Mouse (Mus musculus) heart, embryonic 12.5 days (tissue): ENCODE data around the gene Cfap73. TPM values are rescaled to one million over a fixed set of nuclear protein-coding genes. Genes with fewer than 3 reads are reported as not detected.

Experiments used
- ATAC-seq: fragments of 200-750 bp; cut with Nextera tagmentation; 2 replicates; pipeline ENCODE4 v1.8.0; 2017; ENCODE audit warnings: moderate TSS enrichment, moderate library complexity; ENCODE audit not compliant: insufficient number of reproducible peaks, low FRiP score
- H3K27ac ChIP-seq: fragments of 300-500 bp; sonication (generic); 2 replicates; pipeline ENCODE4 v1.5.1; 2016; ENCODE audit warnings: mild to moderate bottlenecking, moderate library complexity; ENCODE audit not compliant: poor library complexity, severe bottlenecking
- H3K27me3 ChIP-seq: fragments of 300-500 bp; sonication (generic); replicated peaks from 2 replicates; pipeline ENCODE4 v1.6.1; 2016; ENCODE audit warnings: mild to moderate bottlenecking, moderate library complexity
- H3K36me3 ChIP-seq: fragments of 300-500 bp; sonication (generic); 2 replicates; pipeline ENCODE4 v1.6.1; 2016; ENCODE audit warnings: mild to moderate bottlenecking, moderate library complexity
- H3K4me1 ChIP-seq: fragments of 300-500 bp; sonication (generic); replicated peaks from 2 replicates; pipeline ENCODE4 v1.6.1; 2016; ENCODE audit warnings: mild to moderate bottlenecking
- H3K4me2 ChIP-seq: fragments of 300-500 bp; sonication (generic); 2 replicates; pipeline ENCODE4 v1.6.1; 2016; ENCODE audit warnings: mild to moderate bottlenecking, moderate library complexity
- H3K4me3 ChIP-seq: fragments of 300-500 bp; sonication (generic); 2 replicates; pipeline ENCODE4 v1.5.1; 2016; ENCODE audit warnings: mild to moderate bottlenecking
- H3K9ac ChIP-seq: fragments of 300-500 bp; sonication (generic); 2 replicates; pipeline ENCODE4 v1.6.1; 2016; ENCODE audit warnings: mild to moderate bottlenecking, moderate library complexity
- H3K9me3 ChIP-seq: fragments of 300-500 bp; sonication (generic); replicated peaks from 2 replicates; pipeline ENCODE4 v1.6.1; 2016; ENCODE audit warnings: mild to moderate bottlenecking, moderate library complexity
- WGBS: fragments of 180-500 bp; shearing (Covaris S2); methylation state at CpG from one replicate; pipeline ENCODE4 v1.1.7; 2016; 5-methylcytosine and 5-hydroxymethylcytosine counted together
- polyA plus RNA-seq: library from polyadenylated mRNA; unstranded; fragments of >200 nt; fragmentation: Nextera tagmentation; extraction: Ambion mirVana; gene quantifications from 2 replicates; pipeline ENCODE4 v1.2.1, GENCODE M21; 2016

Cfap73 gene
- polyA plus RNA-seq, 1 experiment from 2014 or later = not detected

- peak; percentile 90 for ATAC-seq
- Histone ChIP-seq H3K27me3 (no peaks in the 10 kb centered on the region), H3K4me1 (peaks cover 18% of the 10 kb centered on the region), H3K9ac (peak within 1 kb of the TSS; percentile 82), H3K36me3 (peaks cover 35% of the 10 kb centered on the region), H3K4me3 (peak within 1 kb of the TSS; percentile 69), H3K4me2 (peak within 1 kb of the TSS; percentile 95), H3K27ac (peak within 1 kb of the TSS; percentile 69), H3K9me3 (peaks cover 5% of the 10 kb centered on the region; the same call in 1 of the 2 replicates)
- 0% methylated on average over 22 of the region's 22 CpGs for WGBS
Measured at GRCm38 (mm10) chr5:120612442-120612821, 21.6 kb downstream of the Cfap73 start, which contains the start of the genes Rita1 and Ddx54. TSS of gene Rita1 (minus strand) at chr5:120612589. TSS of gene Ddx54 (plus strand) at chr5:120612739.

- Histone ChIP-seq H3K4me2 (peak overlapping the region; percentile 95), H3K27ac (no peak overlapping the region; the same call in 1 of the 2 replicates), H3K9ac (peak overlapping the region; percentile 71), H3K27me3 (no peaks in the 10 kb centered on the region), H3K9me3 (peaks cover 5% of the 10 kb centered on the region; the same call in 1 of the 2 replicates), H3K4me3 (peak overlapping the region; percentile 69), H3K4me1 (peaks cover 18% of the 10 kb centered on the region), H3K36me3 (peaks cover 26% of the 10 kb centered on the region)
- WGBS = 52% methylated on average over 8 of the region's 8 CpGs
- ATAC-seq = no peak
Measured at GRCm38 (mm10) chr5:120611416-120611815, 22.6 kb downstream of the Cfap73 start.

GRCm38 (mm10) chr5:120610906-120611305 lies 23.1 kb downstream of the Cfap73 start:
- peak overlapping the region; percentile 71; the same call in 1 of the 2 replicates for H3K9ac ChIP-seq
- H3K4me2 ChIP-seq = peak overlapping the region; percentile 95
- peaks cover 22% of the 10 kb centered on the region for H3K36me3 ChIP-seq
- H3K4me1 ChIP-seq = peaks cover 18% of the 10 kb centered on the region
- no peaks in the 10 kb centered on the region for H3K27me3 ChIP-seq
- no peak overlapping the region for H3K27ac ChIP-seq
- peak overlapping the region; percentile 69 for H3K4me3 ChIP-seq
- peaks cover 4% of the 10 kb centered on the region; the same call in 1 of the 2 replicates for H3K9me3 ChIP-seq
- ATAC-seq = no peak
- 97% methylated on average over 5 of the region's 5 CpGs for WGBS

- no peak overlapping the region for H3K4me3 ChIP-seq
- WGBS = 83% methylated on average over 16 of the region's 16 CpGs
Measured at GRCm38 (mm10) chr5:120609246-120609775, 24.7 kb downstream of the Cfap73 start.

GRCm38 (mm10) chr5:120607335-120607734 lies 26.7 kb downstream of the Cfap73 start:
- no peak for ATAC-seq
- Histone ChIP-seq H3K36me3 (peaks cover 11% of the 10 kb centered on the region), H3K4me1 (peaks cover 18% of the 10 kb centered on the region), H3K27me3 (peaks cover 9% of the 10 kb centered on the region; the same call in 1 of the 2 replicates), H3K4me3 (no peak overlapping the region), H3K9ac (no peak overlapping the region), H3K27ac (no peak overlapping the region), H3K9me3 (no peaks in the 10 kb centered on the region), H3K4me2 (no peak overlapping the region)
- WGBS = 62% methylated on average over 3 of the region's 3 CpGs

More at GRCm38 (mm10) chr5:120609246-120609775, 24.7 kb downstream of the Cfap73 start:
- no peak overlapping the region for H3K4me2 ChIP-seq
- ATAC-seq = no peak
- peaks cover 24% of the 10 kb centered on the region for H3K4me1 ChIP-seq
- peaks cover 11% of the 10 kb centered on the region for H3K36me3 ChIP-seq
- no peak overlapping the region for H3K27ac ChIP-seq
- H3K9ac ChIP-seq = no peak overlapping the region
- no peaks in the 10 kb centered on the region for H3K27me3 ChIP-seq
- no peaks in the 10 kb centered on the region for H3K9me3 ChIP-seq

- no peak overlapping the region for H3K9ac ChIP-seq
- 67% methylated on average over 25 of the region's 25 CpGs for whole genome bisulfite sequencing
- peaks cover 11% of the 10 kb centered on the region for H3K36me3 ChIP-seq
Measured at GRCm38 (mm10) chr5:120606590-120607200, 27.3 kb downstream of the Cfap73 start.

GRCm38 (mm10) chr5:120605688-120606087 lies 28.3 kb downstream of the Cfap73 start:
- no peak overlapping the region for H3K27ac ChIP-seq
- peak overlapping the region; percentile 41 for H3K4me3 ChIP-seq
- H3K36me3 ChIP-seq = peaks cover 11% of the 10 kb centered on the region
- ATAC-seq = peak; percentile 62
- H3K4me2 ChIP-seq = peak overlapping the region; percentile 69
- H3K9ac ChIP-seq = 0 out of 2 replicates have a peak overlapping the region, but pooled peaks have one; percentile 57
- peaks cover 13% of the 10 kb centered on the region; the same call in 1 of the 2 replicates for H3K27me3 ChIP-seq
- H3K4me1 ChIP-seq = peaks cover 16% of the 10 kb centered on the region
- H3K9me3 ChIP-seq = no peaks in the 10 kb centered on the region
- WGBS = 1% methylated on average over 8 of the region's 8 CpGs

More at GRCm38 (mm10) chr5:120606590-120607200, 27.3 kb downstream of the Cfap73 start:
- no peak for ATAC-seq
- Histone ChIP-seq H3K27ac (no peak overlapping the region), H3K4me3 (no peak overlapping the region), H3K9me3 (no peaks in the 10 kb centered on the region), H3K27me3 (peaks cover 13% of the 10 kb centered on the region; the same call in 1 of the 2 replicates), H3K4me1 (peaks cover 16% of the 10 kb centered on the region), H3K4me2 (no peak overlapping the region)

GRCm38 (mm10) chr5:120605241-120605661 lies 28.8 kb downstream of the Cfap73 start:
- H3K9me3 ChIP-seq = no peaks in the 10 kb centered on the region
- 4% methylated on average over 10 of the region's 10 CpGs for WGBS
- no peak; the same call in 1 of the 2 replicates for ATAC-seq
- H3K36me3 ChIP-seq = peaks cover 11% of the 10 kb centered on the region
- H3K9ac ChIP-seq = peak overlapping the region; percentile 57; the same call in 1 of the 2 replicates
- peak overlapping the region; percentile 69 for H3K4me2 ChIP-seq
- H3K4me3 ChIP-seq = peak overlapping the region; percentile 41
- H3K27ac ChIP-seq = no peak overlapping the region
- H3K27me3 ChIP-seq = peaks cover 13% of the 10 kb centered on the region; the same call in 1 of the 2 replicates
- peaks cover 20% of the 10 kb centered on the region for H3K4me1 ChIP-seq

GRCm38 (mm10) chr5:120604839-120605238 lies 29.2 kb downstream of the Cfap73 start:
- Histone ChIP-seq H3K4me2 (peak overlapping the region; percentile 69), H3K9ac (peak overlapping the region; percentile 57; the same call in 1 of the 2 replicates), H3K27ac (no peak overlapping the region), H3K27me3 (peaks cover 13% of the 10 kb centered on the region; the same call in 1 of the 2 replicates), H3K9me3 (no peaks in the 10 kb centered on the region), H3K36me3 (peaks cover 11% of the 10 kb centered on the region), H3K4me3 (peak overlapping the region; percentile 41), H3K4me1 (peaks cover 24% of the 10 kb centered on the region)
- no peak; the same call in 1 of the 2 replicates for ATAC-seq
- WGBS = 2% methylated on average over 6 of the region's 6 CpGs

GRCm38 (mm10) chr5:120603515-120603914 lies 30.5 kb downstream of the Cfap73 start:
- Histone ChIP-seq H3K9ac (no peak overlapping the region), H3K27ac (no peak overlapping the region), H3K4me2 (no peak overlapping the region), H3K27me3 (peaks cover 22% of the 10 kb centered on the region), H3K36me3 (peaks cover 6% of the 10 kb centered on the region), H3K9me3 (no peaks in the 10 kb centered on the region), H3K4me3 (no peak overlapping the region), H3K4me1 (peaks cover 30% of the 10 kb centered on the region)
- 69% methylated on average over 7 of the region's 7 CpGs for WGBS
- no peak for ATAC-seq

- Histone ChIP-seq H3K9me3 (no peaks in the 10 kb centered on the region), H3K27me3 (peaks cover 35% of the 10 kb centered on the region), H3K27ac (no peak overlapping the region), H3K36me3 (no peaks in the 10 kb centered on the region), H3K9ac (no peak overlapping the region), H3K4me1 (peaks cover 30% of the 10 kb centered on the region), H3K4me2 (no peak overlapping the region), H3K4me3 (no peak overlapping the region)
- WGBS = 93% methylated on average over 12 of the region's 12 CpGs
- no peak for ATAC-seq
Measured at GRCm38 (mm10) chr5:120602210-120602609, 31.8 kb downstream of the Cfap73 start.
